Mouse (Mus musculus): ENCODE results near the gene Tmem63b.

Gene Tmem63b

GRCm38 (mm10) chr17:45686716-45687115, at the start of gene Tmem63b:
Tmem63b (minus strand) TSS chr17:45686905.
- no peak for DNase-seq (ENCODE audit: low spot score in 2 of 2)

- DNase-seq (ENCODE audit: low spot score in 2 of 2) = peak; percentile 85 to 89
These were observed 48.9 kb upstream of the Tmem63b start for GRCm38 (mm10) chr17:45735382-45736310.

- no peak for DNase-seq (ENCODE audit: low spot score in 2 of 2)
These were observed 48.2 kb upstream of the Tmem63b start for GRCm38 (mm10) chr17:45734881-45735280.

GRCm38 (mm10) chr17:45734333-45734732, 47.6 kb upstream of the Tmem63b start:
- no peak for DNase-seq (ENCODE audit: low spot score in 2 of 2)

GRCm38 (mm10) chr17:45733735-45734301, 47.1 kb upstream of the Tmem63b start, which contains the start of gene 1600014C23Rik:
1600014C23Rik (minus strand) TSS chr17:45733844.
- DNase-seq (ENCODE audit: low spot score in 2 of 2) = peak; percentile 57 to 76

- DNase-seq (ENCODE audit: low spot score in 2 of 2) = no peak
These were observed 46.5 kb upstream of the Tmem63b start for GRCm38 (mm10) chr17:45733038-45733734.

- peak; percentile 89 to 93 for DNase-seq (ENCODE audit: low spot score in 2 of 2)
These were observed 44.6 kb upstream of the Tmem63b start for GRCm38 (mm10) chr17:45731172-45731864.

GRCm38 (mm10) chr17:45730696-45731095, 44.0 kb upstream of the Tmem63b start:
- no peak for DNase-seq (ENCODE audit: low spot score in 2 of 2)

- DNase-seq (ENCODE audit: low spot score in 2 of 2) = no peak
These were observed 42.7 kb upstream of the Tmem63b start for GRCm38 (mm10) chr17:45729387-45729786.

GRCm38 (mm10) chr17:45727983-45728723, 41.4 kb upstream of the Tmem63b start:
- no peak for DNase-seq (ENCODE audit: low spot score in 2 of 2)

- DNase-seq (ENCODE audit: low spot score in 2 of 2) = no peak
These were observed 40.8 kb upstream of the Tmem63b start for GRCm38 (mm10) chr17:45727481-45727880.

- no peak for DNase-seq (ENCODE audit: low spot score in 2 of 2)
These were observed 39.5 kb upstream of the Tmem63b start for GRCm38 (mm10) chr17:45726249-45726648.

GRCm38 (mm10) chr17:45724574-45724921, 37.8 kb upstream of the Tmem63b start:
- no peak for DNase-seq (ENCODE audit: low spot score in 2 of 2)

- peak; percentile 85 to 93 for DNase-seq (ENCODE audit: low spot score in 2 of 2)
These were observed 37.2 kb upstream of the Tmem63b start for GRCm38 (mm10) chr17:45723732-45724573.

GRCm38 (mm10) chr17:45718323-45718722, 31.6 kb upstream of the Tmem63b start:
- peak in 1 of 2 experiments; percentile 80 for DNase-seq (ENCODE audit: low spot score in 2 of 2)

- no peak for DNase-seq (ENCODE audit: low spot score in 2 of 2)
These were observed 24.8 kb upstream of the Tmem63b start for GRCm38 (mm10) chr17:45711525-45711924.

GRCm38 (mm10) chr17:45710407-45710806, 23.7 kb upstream of the Tmem63b start:
- no peak for DNase-seq (ENCODE audit: low spot score in 2 of 2)

- DNase-seq (ENCODE audit: low spot score in 2 of 2) = no peak
These were observed 23.1 kb upstream of the Tmem63b start for GRCm38 (mm10) chr17:45709829-45710228.

GRCm38 (mm10) chr17:45708179-45708578, 21.5 kb upstream of the Tmem63b start:
- no peak for DNase-seq (ENCODE audit: low spot score in 2 of 2)

- no peak for DNase-seq (ENCODE audit: low spot score in 2 of 2)
These were observed 20.7 kb upstream of the Tmem63b start for GRCm38 (mm10) chr17:45707376-45707775.

All from cerebellum, postnatal 4 days (tissue).